Mouse (Mus musculus) lung, adult 2 months (tissue): ENCODE data around the gene Col8a2.

Source experiments
- CTCF ChIP-seq: fragments of 200-500 bp; IDR thresholded peaks from 2 replicates; pipeline ENCODE4 v1.5.1; 2011; ENCODE audit warnings: mild to moderate bottlenecking, low read length, control low read depth; ENCODE audit not compliant: insufficient read depth
- POLR2A ChIP-seq: fragments of 200-500 bp; IDR thresholded peaks from 2 replicates; pipeline ENCODE4 v1.6.1; 2011; ENCODE audit warnings: low read depth, mild to moderate bottlenecking, control low read depth, low read length, borderline replicate concordance; ENCODE audit errors: extremely low read depth

GRCm38 (mm10) chr4:126242510-126242909 is 44.1 kb upstream of the Col8a2 start:
- TF ChIP-seq POLR2A, result no peak
- TF ChIP-seq CTCF, result no peak
